22 mouse cellular contexts compared by ENCODE assay signal in genomic region chr4:49149251-49149650, GRCm38 (mm10).
A peak's percentile ranks its signal among the peaks of the same experiment; 100 is the strongest.
DNase-seq lines count a peak whose midpoint lies in the region; ATAC-seq and TF ChIP-seq lines count a peak whose summit lies in the region.
"Had no signal": no experiment of that assay in that cellular context is flagged by ENCODE, and none has a peak within 500 bp of the region (broad histone marks: within the 10 kb centered on the region; RNA-seq: fewer than 3 reads in every experiment).

No protein-coding gene starts in this region.

- H3K27me3 ChIP-seq in forebrain, embryonic 12.5 days: no peaks in the 10 kb centered on the region
- no peaks in the 10 kb centered on the region for H3K27me3 ChIP-seq in forebrain, embryonic 10.5 days (ENCODE audit: poor library complexity, severe bottlenecking)
- H3K27me3 ChIP-seq in hindbrain, embryonic 13.5 days: no peaks in the 10 kb centered on the region
- no peaks in the 10 kb centered on the region for H3K27me3 ChIP-seq in hindbrain, embryonic 12.5 days
- no peaks in the 10 kb centered on the region for H3K27me3 ChIP-seq in liver, adult 2 months (ENCODE audit: control insufficient read depth, insufficient read depth, low read length)
- H3K27me3 ChIP-seq in liver, embryonic 12.5 days (replicated peaks): no peaks in the 10 kb centered on the region
- H3K27me3 ChIP-seq in neural tube, embryonic 13.5 days: no peaks in the 10 kb centered on the region
- no peaks in the 10 kb centered on the region for H3K27me3 ChIP-seq in neural tube, embryonic 15.5 days (replicated peaks)
- H3K27me3 ChIP-seq: heart, embryonic 15.5 days; hindbrain, embryonic 15.5 days had no signal

- 91% methylated on average over 2 of the region's 2 CpGs for WGBS in forebrain, embryonic 12.5 days
- 89% methylated on average over 2 of the region's 2 CpGs for WGBS in forebrain, embryonic 10.5 days
- WGBS in hindbrain, embryonic 13.5 days: 65% methylated on average over 2 of the region's 2 CpGs
- 75% methylated on average over 2 of the region's 2 CpGs for WGBS in hindbrain, embryonic 12.5 days
- 56% methylated on average over 2 of the region's 2 CpGs for WGBS in liver, adult 2 months
- WGBS in liver, embryonic 12.5 days (ENCODE audit: insufficient replicate concordance): 61% methylated on average over 2 of the region's 2 CpGs
- WGBS in neural tube, embryonic 13.5 days: 62% methylated on average over 2 of the region's 2 CpGs
- WGBS in neural tube, embryonic 15.5 days: 68% methylated on average over 2 of the region's 2 CpGs

- H3K4me3 ChIP-seq in forebrain, embryonic 12.5 days (replicated peaks): no peak overlapping the region
- no peak overlapping the region for H3K4me3 ChIP-seq in forebrain, embryonic 10.5 days
- no peak overlapping the region for H3K4me3 ChIP-seq in hindbrain, embryonic 13.5 days
- no peak overlapping the region for H3K4me3 ChIP-seq in hindbrain, embryonic 12.5 days
- H3K4me3 ChIP-seq in liver, adult 2 months (ENCODE audit: insufficient read depth, low read depth, low read length): no peak overlapping the region
- no peak overlapping the region for H3K4me3 ChIP-seq in liver, embryonic 12.5 days
- no peak overlapping the region for H3K4me3 ChIP-seq in neural tube, embryonic 13.5 days
- no peak overlapping the region for H3K4me3 ChIP-seq in neural tube, embryonic 15.5 days (replicated peaks)
- H3K4me3 ChIP-seq: embryonic facial prominence, embryonic 10.5 days; heart, adult 2 months; heart, embryonic 15.5 days; hindbrain, embryonic 15.5 days had no signal

- TF ChIP-seq CTCF in liver, adult 2 months (IDR thresholded peaks at IDR 0.05; ENCODE audit: low read depth, low read length): no peak

- H3K9me3 ChIP-seq in forebrain, embryonic 12.5 days: no peaks in the 10 kb centered on the region
- no peaks in the 10 kb centered on the region for H3K9me3 ChIP-seq in forebrain, embryonic 10.5 days
- no peaks in the 10 kb centered on the region for H3K9me3 ChIP-seq in hindbrain, embryonic 13.5 days
- no peaks in the 10 kb centered on the region for H3K9me3 ChIP-seq in hindbrain, embryonic 12.5 days (replicated peaks)
- no peaks in the 10 kb centered on the region for H3K9me3 ChIP-seq in liver, embryonic 12.5 days (replicated peaks)
- no peaks in the 10 kb centered on the region for H3K9me3 ChIP-seq in neural tube, embryonic 13.5 days
- 0 out of 2 replicates have a peak, but pooled peaks cover 2% of the 10 kb centered on the region for H3K9me3 ChIP-seq in neural tube, embryonic 15.5 days (replicated peaks)
- H3K9me3 ChIP-seq: embryonic facial prominence, embryonic 10.5 days; G1E; heart, embryonic 15.5 days; hindbrain, embryonic 15.5 days had no signal

- no peaks in the 10 kb centered on the region for H3K36me3 ChIP-seq in forebrain, embryonic 12.5 days (replicated peaks)
- no peaks in the 10 kb centered on the region for H3K36me3 ChIP-seq in forebrain, embryonic 10.5 days (replicated peaks)
- no peaks in the 10 kb centered on the region for H3K36me3 ChIP-seq in hindbrain, embryonic 13.5 days
- no peaks in the 10 kb centered on the region for H3K36me3 ChIP-seq in hindbrain, embryonic 12.5 days
- H3K36me3 ChIP-seq in liver, adult 2 months (ENCODE audit: control insufficient read depth, insufficient read depth, low read length): no peaks in the 10 kb centered on the region
- H3K36me3 ChIP-seq in liver, embryonic 12.5 days: no peaks in the 10 kb centered on the region
- no peaks in the 10 kb centered on the region for H3K36me3 ChIP-seq in neural tube, embryonic 13.5 days
- H3K36me3 ChIP-seq in neural tube, embryonic 15.5 days: no peaks in the 10 kb centered on the region
- H3K36me3 ChIP-seq: embryonic facial prominence, embryonic 10.5 days; G1E; heart, embryonic 15.5 days; hindbrain, embryonic 15.5 days had no signal

- H3K27ac ChIP-seq in forebrain, embryonic 12.5 days: 0 out of 2 replicates have a peak overlapping the region, but pooled peaks have one; percentile 1
- no peak overlapping the region for H3K27ac ChIP-seq in forebrain, embryonic 10.5 days
- no peak overlapping the region for H3K27ac ChIP-seq in hindbrain, embryonic 13.5 days
- no peak overlapping the region for H3K27ac ChIP-seq in hindbrain, embryonic 12.5 days
- no peak overlapping the region for H3K27ac ChIP-seq in liver, adult 2 months (replicated peaks; ENCODE audit: insufficient read depth, low read depth, low read length)
- H3K27ac ChIP-seq in liver, embryonic 12.5 days: no peak overlapping the region
- H3K27ac ChIP-seq in neural tube, embryonic 13.5 days (replicated peaks): no peak overlapping the region
- no peak overlapping the region for H3K27ac ChIP-seq in neural tube, embryonic 15.5 days (replicated peaks)
- H3K27ac ChIP-seq: embryonic facial prominence, embryonic 10.5 days; heart, adult 2 months; heart, embryonic 15.5 days; hindbrain, embryonic 15.5 days had no signal

- no peak overlapping the region for H3K4me2 ChIP-seq in forebrain, embryonic 12.5 days
- H3K4me2 ChIP-seq in hindbrain, embryonic 13.5 days: no peak overlapping the region
- H3K4me2 ChIP-seq in hindbrain, embryonic 12.5 days (replicated peaks): no peak overlapping the region
- H3K4me2 ChIP-seq in liver, embryonic 12.5 days: no peak overlapping the region
- no peak overlapping the region for H3K4me2 ChIP-seq in neural tube, embryonic 13.5 days
- no peak overlapping the region for H3K4me2 ChIP-seq in neural tube, embryonic 15.5 days
- H3K4me2 ChIP-seq: heart, embryonic 11.5 days; heart, embryonic 15.5 days; hindbrain, embryonic 15.5 days had no signal

- H3K4me1 ChIP-seq in forebrain, embryonic 12.5 days: peaks cover 4% of the 10 kb centered on the region; the same call in 1 of the 2 replicates
- H3K4me1 ChIP-seq in forebrain, embryonic 10.5 days: peaks cover 10% of the 10 kb centered on the region
- H3K4me1 ChIP-seq in hindbrain, embryonic 13.5 days (replicated peaks): peaks cover 10% of the 10 kb centered on the region; the same call in 1 of the 2 replicates
- no peaks in the 10 kb centered on the region for H3K4me1 ChIP-seq in hindbrain, embryonic 12.5 days
- H3K4me1 ChIP-seq in liver, adult 2 months (ENCODE audit: control insufficient read depth, insufficient read depth, low read length): peaks cover 11% of the 10 kb centered on the region
- no peaks in the 10 kb centered on the region for H3K4me1 ChIP-seq in liver, embryonic 12.5 days
- peaks cover 13% of the 10 kb centered on the region; the same call in 1 of the 2 replicates for H3K4me1 ChIP-seq in neural tube, embryonic 13.5 days (replicated peaks)
- peaks cover 18% of the 10 kb centered on the region for H3K4me1 ChIP-seq in neural tube, embryonic 15.5 days
- H3K4me1 ChIP-seq: embryonic facial prominence, embryonic 10.5 days; heart, embryonic 15.5 days had no signal

- TF ChIP-seq POLR2A in liver, adult 2 months (IDR thresholded peaks at IDR 0.05; ENCODE audit: extremely low read depth, insufficient read depth, low read length): no peak

- no peak for ATAC-seq in forebrain, embryonic 12.5 days (ENCODE audit: low FRiP score)
- ATAC-seq in hindbrain, embryonic 13.5 days (ENCODE audit: low FRiP score): peak; percentile 41; the same call in 1 of the 2 replicates
- ATAC-seq in hindbrain, embryonic 12.5 days (ENCODE audit: low FRiP score): no peak
- ATAC-seq in liver, embryonic 12.5 days: no peak
- 0 out of 2 replicates have a peak, but pooled peaks have one; percentile 30 for ATAC-seq in neural tube, embryonic 13.5 days (ENCODE audit: low read depth)
- ATAC-seq in neural tube, embryonic 15.5 days (ENCODE audit: low FRiP score): no peak
- ATAC-seq: CD4-positive, CD25-positive, alpha-beta regulatory T cell, adult 4 months had no signal

- H3K79me2 ChIP-seq in liver, adult 2 months (ENCODE audit: control insufficient read depth, insufficient read depth, low read length): no peaks in the 10 kb centered on the region

- H3K9ac ChIP-seq in forebrain, embryonic 12.5 days: no peak overlapping the region
- H3K9ac ChIP-seq in hindbrain, embryonic 13.5 days: no peak overlapping the region
- H3K9ac ChIP-seq in hindbrain, embryonic 12.5 days: no peak overlapping the region
- H3K9ac ChIP-seq in liver, adult 2 months (ENCODE audit: low read depth, low read length): no peak overlapping the region
- no peak overlapping the region for H3K9ac ChIP-seq in liver, embryonic 12.5 days
- H3K9ac ChIP-seq in neural tube, embryonic 13.5 days: no peak overlapping the region
- H3K9ac ChIP-seq in neural tube, embryonic 15.5 days (replicated peaks): no peak overlapping the region
- H3K9ac ChIP-seq: heart, embryonic 15.5 days; hindbrain, embryonic 15.5 days had no signal

- no peak for DNase-seq in forebrain, embryonic 10.5 days (ENCODE audit: extremely low spot score, low spot score)
- peak; percentile 68 for DNase-seq in liver, adult 2 months (ENCODE audit: extremely low read depth, low read depth, low spot score)
- DNase-seq: adrenal gland, adult 8-10 months; adrenal gland, postnatal 36 days; B cell, adult 2 months; cerebellum, adult 2 months; cerebellum, postnatal 10 days; gastrocnemius, postnatal 14 days; heart, adult 2 months; heart, postnatal 14 days had no signal

Comparison
In these comparisons a context has a peak if more than half of its experiments do, and no peak if none do; other contexts are left out.
1. ATAC-seq: peak in hindbrain, embryonic 13.5 days (single experiment) and neural tube, embryonic 13.5 days (single experiment); none in forebrain, embryonic 12.5 days (single experiment), hindbrain, embryonic 12.5 days (single experiment), liver, embryonic 12.5 days (single experiment) and neural tube, embryonic 15.5 days (single experiment).